Mouse (Mus musculus): Measurements from ENCODE around the gene Grsf1. TPM values are rescaled to one million over a fixed set of nuclear protein-coding genes. Genes with fewer than 3 reads are reported as not detected.

The Grsf1 gene
- polyA plus RNA-seq, 1 experiment from 2014 or later: 82.0 TPM

DNA sequence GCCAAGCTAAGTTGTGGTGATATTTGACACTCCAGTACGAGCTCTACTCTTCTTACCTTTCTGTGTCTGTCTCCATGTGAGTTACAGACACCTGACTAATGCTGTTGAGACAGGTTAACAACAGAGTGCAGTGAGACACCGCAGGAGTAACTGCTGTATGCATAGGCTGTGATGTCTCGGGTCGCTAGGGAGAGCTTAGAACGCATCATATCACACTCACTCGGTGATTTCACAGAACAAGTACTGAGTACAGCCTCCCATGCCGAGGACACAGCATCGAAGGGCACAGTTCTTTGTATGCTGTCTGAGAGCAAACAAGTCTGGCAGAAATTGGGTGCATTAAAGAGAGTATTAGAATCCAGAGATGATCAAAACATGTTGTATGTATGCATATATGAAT, 46.0 kb downstream of the Grsf1 start:
- DNase-seq (ENCODE audit: low spot score): no peak
- Histone ChIP-seq H3K27me3 (ENCODE audit: insufficient read depth, low read length) (no peaks in the 10 kb centered on the region), H3K4me2 (ENCODE audit: low read length) (no peak overlapping the region), H3K9me3 (replicated peaks; ENCODE audit: low read length) (no peaks in the 10 kb centered on the region), H3K4me3 (replicated peaks; ENCODE audit: low read depth, low read length) (no peak overlapping the region), H3K36me3 (ENCODE audit: insufficient read depth, low read length) (peaks cover 20% of the 10 kb centered on the region; the same call in 1 of the 2 replicates), H3K27ac (no peak overlapping the region), H3K4me1 (replicated peaks; ENCODE audit: insufficient read depth, low read length) (no peaks in the 10 kb centered on the region), H3K9ac (ENCODE audit: low read depth, low read length) (no peak overlapping the region)
- no peak for ATAC-seq (replicated peaks; ENCODE audit: low FRiP score, low read depth)
- 70% methylated on average over 8 of the region's 8 CpGs for WGBS
- TF ChIP-seq CTCF (IDR thresholded peaks at IDR 0.05; ENCODE audit: low read depth): no peak

DNA sequence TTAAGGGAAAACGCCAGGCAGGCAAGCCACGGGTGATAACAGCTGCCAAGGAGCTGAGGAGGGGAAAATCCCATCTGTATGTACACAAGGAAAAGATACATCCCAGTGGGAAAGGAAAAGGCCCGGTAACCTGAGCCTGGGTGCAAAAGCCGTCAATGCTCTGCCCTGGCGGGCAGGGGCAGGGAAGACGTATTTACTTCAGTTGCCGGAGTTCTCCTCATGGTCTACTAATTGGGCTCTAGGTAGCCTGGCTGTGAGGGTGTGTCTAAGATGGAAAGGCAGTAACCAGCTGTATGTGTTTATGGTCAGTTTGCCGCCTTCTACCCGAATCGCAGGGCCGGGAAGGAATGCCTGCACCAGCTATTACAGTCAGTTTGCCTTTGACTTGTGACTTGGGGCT, 46.8 kb downstream of the Grsf1 start:
- Histone ChIP-seq H3K4me3 (replicated peaks; ENCODE audit: low read depth, low read length) (no peak overlapping the region), H3K27me3 (ENCODE audit: insufficient read depth, low read length) (no peaks in the 10 kb centered on the region), H3K4me2 (ENCODE audit: low read length) (no peak overlapping the region), H3K9me3 (replicated peaks; ENCODE audit: low read length) (no peaks in the 10 kb centered on the region), H3K27ac (no peak overlapping the region), H3K36me3 (ENCODE audit: insufficient read depth, low read length) (peaks cover 20% of the 10 kb centered on the region; the same call in 1 of the 2 replicates), H3K9ac (ENCODE audit: low read depth, low read length) (no peak overlapping the region), H3K4me1 (replicated peaks; ENCODE audit: insufficient read depth, low read length) (no peaks in the 10 kb centered on the region)
- peak; percentile 11 for DNase-seq (ENCODE audit: low spot score)
- no peak for TF ChIP-seq CTCF (IDR thresholded peaks at IDR 0.05; ENCODE audit: low read depth)
- no peak for ATAC-seq (replicated peaks; ENCODE audit: low FRiP score, low read depth)
- 40% methylated on average over 11 of the region's 11 CpGs for WGBS

DNA sequence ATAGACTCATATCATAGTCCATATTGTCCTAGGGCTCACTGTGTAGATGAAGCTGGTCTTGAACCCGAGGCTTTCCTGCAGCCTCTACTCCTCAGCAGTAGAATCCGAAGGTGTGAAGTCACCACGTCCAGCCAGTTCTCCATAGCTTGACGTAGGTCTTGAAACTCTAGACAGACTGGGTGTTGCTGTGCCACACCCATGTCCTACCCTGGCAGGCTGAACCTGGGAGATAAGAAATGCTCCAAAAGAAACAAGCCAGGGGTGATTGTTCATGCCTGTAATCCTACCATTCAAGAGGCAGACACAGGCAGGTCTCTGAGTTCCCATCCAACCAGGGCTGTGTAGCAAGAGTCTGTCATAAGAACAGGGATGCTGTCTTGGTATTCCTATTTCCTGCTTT, 48.4 kb downstream of the Grsf1 start:
- 83% methylated on average over 4 of the region's 4 CpGs for WGBS
- TF ChIP-seq CTCF (IDR thresholded peaks at IDR 0.05; ENCODE audit: low read depth): no peak
- no peak for DNase-seq (ENCODE audit: low spot score)

DNA sequence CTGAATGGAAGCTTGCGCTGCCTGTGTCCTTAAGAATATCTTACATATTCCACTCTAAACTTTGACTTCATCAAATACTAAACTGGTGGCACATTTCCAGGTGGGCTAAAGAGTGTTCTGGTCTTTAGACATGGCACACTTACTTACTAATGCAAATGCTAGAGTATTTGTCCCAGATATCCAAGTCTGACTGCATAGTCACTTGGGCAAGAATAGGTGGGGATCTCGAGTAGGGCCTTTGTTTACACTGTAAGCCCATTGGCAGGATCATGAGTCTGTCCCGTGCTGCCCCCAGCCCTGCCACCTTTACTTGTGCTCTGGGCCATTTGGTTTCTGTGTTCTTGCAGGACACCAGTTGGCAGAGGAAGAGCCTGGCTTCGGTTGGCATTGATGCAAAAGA, 59.0 kb downstream of the Grsf1 start:
- WGBS: 89% methylated on average over 4 of the region's 4 CpGs

More for the DNA sequence above, 48.4 kb downstream of the Grsf1 start:
- Histone ChIP-seq H3K4me3 (replicated peaks; ENCODE audit: low read depth, low read length) (no peak overlapping the region), H3K9ac (ENCODE audit: low read depth, low read length) (no peak overlapping the region), H3K9me3 (replicated peaks; ENCODE audit: low read length) (no peaks in the 10 kb centered on the region), H3K27me3 (ENCODE audit: insufficient read depth, low read length) (no peaks in the 10 kb centered on the region), H3K36me3 (ENCODE audit: insufficient read depth, low read length) (peaks cover 18% of the 10 kb centered on the region; the same call in 1 of the 2 replicates), H3K4me1 (replicated peaks; ENCODE audit: insufficient read depth, low read length) (no peaks in the 10 kb centered on the region), H3K27ac (no peak overlapping the region), H3K4me2 (ENCODE audit: low read length) (no peak overlapping the region)
- ATAC-seq (replicated peaks; ENCODE audit: low FRiP score, low read depth): no peak

DNA sequence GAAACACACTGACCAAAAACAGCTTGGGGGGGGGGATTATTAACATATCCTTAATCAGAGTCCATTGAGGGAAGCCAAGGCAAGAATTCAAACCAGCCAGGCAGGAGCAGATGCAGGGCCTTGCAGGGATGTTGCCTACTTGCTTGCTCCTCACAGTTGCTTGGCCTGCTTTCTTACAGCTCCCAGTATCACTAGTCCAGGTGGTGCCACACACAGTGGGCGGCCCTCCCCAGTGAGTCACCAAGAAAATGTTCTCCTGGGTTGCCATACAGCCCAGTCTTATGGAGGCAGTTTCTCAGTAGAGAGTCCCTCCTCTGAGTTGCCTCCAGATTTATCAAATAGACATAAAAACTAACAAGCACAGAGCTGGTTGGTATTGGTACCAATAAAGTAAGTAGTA, 61.8 kb downstream of the Grsf1 start:
- Histone ChIP-seq H3K36me3 (ENCODE audit: insufficient read depth, low read length) (peaks cover 14% of the 10 kb centered on the region; the same call in 1 of the 2 replicates), H3K4me2 (ENCODE audit: low read length) (no peak overlapping the region), H3K4me3 (replicated peaks; ENCODE audit: low read depth, low read length) (no peak overlapping the region), H3K27me3 (ENCODE audit: insufficient read depth, low read length) (no peaks in the 10 kb centered on the region), H3K9me3 (replicated peaks; ENCODE audit: low read length) (no peaks in the 10 kb centered on the region), H3K9ac (ENCODE audit: low read depth, low read length) (no peak overlapping the region), H3K27ac (no peak overlapping the region), H3K4me1 (replicated peaks; ENCODE audit: insufficient read depth, low read length) (no peaks in the 10 kb centered on the region)
- DNase-seq (ENCODE audit: low spot score) (no peak), ATAC-seq (replicated peaks; ENCODE audit: low FRiP score, low read depth) (no peak)
- no peak for TF ChIP-seq CTCF (IDR thresholded peaks at IDR 0.05; ENCODE audit: low read depth)
- WGBS: 85% methylated on average over 1 of the region's 1 CpGs

More for the DNA sequence above, 59.0 kb downstream of the Grsf1 start:
- Histone ChIP-seq H3K4me2 (ENCODE audit: low read length) (no peak overlapping the region), H3K9ac (ENCODE audit: low read depth, low read length) (no peak overlapping the region), H3K4me1 (replicated peaks; ENCODE audit: insufficient read depth, low read length) (no peaks in the 10 kb centered on the region), H3K27ac (no peak overlapping the region), H3K27me3 (ENCODE audit: insufficient read depth, low read length) (no peaks in the 10 kb centered on the region), H3K36me3 (ENCODE audit: insufficient read depth, low read length) (peaks cover 24% of the 10 kb centered on the region), H3K4me3 (replicated peaks; ENCODE audit: low read depth, low read length) (no peak overlapping the region), H3K9me3 (replicated peaks; ENCODE audit: low read length) (no peaks in the 10 kb centered on the region)
- no peak for TF ChIP-seq CTCF (IDR thresholded peaks at IDR 0.05; ENCODE audit: low read depth)
- ATAC-seq (replicated peaks; ENCODE audit: low FRiP score, low read depth): no peak
- DNase-seq (ENCODE audit: low spot score): no peak

Other genes starting within 250 kb of the Grsf1 start
- not detected in 2 replicates for gene Ambn, start 220.2 kb downstream of the Grsf1 start, polyA plus RNA-seq (2015; fragmentation: Nextera tagmentation; extraction: Ambion mirVana)
- gene Enam, start 188.2 kb downstream of the Grsf1 start, polyA plus RNA-seq (2015; fragmentation: Nextera tagmentation; extraction: Ambion mirVana): not detected in 2 replicates
- gene Jchain, start 148.3 kb downstream of the Grsf1 start, polyA plus RNA-seq (2015; fragmentation: Nextera tagmentation; extraction: Ambion mirVana): 0.13 and 0.19 TPM in 2 replicates
- 53.4 and 58.9 TPM in 2 replicates for gene Utp3, start 121.7 kb downstream of the Grsf1 start, polyA plus RNA-seq (2015; fragmentation: Nextera tagmentation; extraction: Ambion mirVana)
- gene Rufy3, start 111.1 kb downstream of the Grsf1 start, polyA plus RNA-seq (2015; fragmentation: Nextera tagmentation; extraction: Ambion mirVana): 17.9 and 18.8 TPM in 2 replicates
- 8.7 and 9.1 TPM in 2 replicates for gene Mob1b, start 44.7 kb upstream of the Grsf1 start, polyA plus RNA-seq (2015; fragmentation: Nextera tagmentation; extraction: Ambion mirVana)
- gene Dck, start 88.8 kb upstream of the Grsf1 start, polyA plus RNA-seq (2015; fragmentation: Nextera tagmentation; extraction: Ambion mirVana): 20.3 and 25.8 TPM in 2 replicates
- gene Slc4a4, start 210.6 kb upstream of the Grsf1 start, polyA plus RNA-seq (2015; fragmentation: Nextera tagmentation; extraction: Ambion mirVana): 26.1 and 27.7 TPM in 2 replicates

Data from kidney, postnatal 0 days (tissue).